Mouse (Mus musculus): ENCODE data around the gene Cog5. TPM values are rescaled to one million over a fixed set of nuclear protein-coding genes. Genes with fewer than 3 reads are reported as not detected.

Cog5 gene
- polyA plus RNA-seq, 1 experiment from 2014 or later = 35.6 TPM

DNA sequence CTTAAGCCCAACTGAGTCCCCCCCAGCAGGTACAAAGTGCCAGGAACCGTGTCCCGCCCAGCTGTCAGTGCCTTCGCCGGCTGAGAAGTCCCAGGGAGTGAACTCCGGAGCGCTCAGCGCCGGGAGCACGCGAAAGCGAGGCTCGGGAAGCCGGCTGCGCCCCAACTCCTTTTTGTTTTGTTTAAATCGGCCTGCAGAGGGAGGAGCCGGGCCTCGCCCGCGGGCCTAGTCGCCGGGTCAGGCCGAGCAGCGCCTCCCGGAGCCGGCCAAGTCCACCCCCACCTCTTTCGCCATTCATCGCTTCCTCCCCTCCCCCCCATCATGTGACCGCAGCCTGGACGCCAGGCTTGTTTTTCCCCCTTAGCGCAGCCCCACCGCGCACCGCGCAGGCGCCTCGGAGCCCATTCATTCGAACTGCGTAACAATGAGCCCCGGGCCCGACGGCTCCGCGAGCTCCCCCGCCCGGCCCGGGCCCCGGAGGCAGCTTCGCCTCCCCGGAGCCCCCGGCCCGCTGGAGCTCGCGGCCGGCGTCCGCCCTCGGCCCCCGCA lies 294.6 kb downstream of the Cog5 start:
- DNase-seq = peak; percentile 97
- H3K27ac ChIP-seq (replicated peaks; ENCODE audit: low read depth, low read length) = peak overlapping the region; percentile 98
- no peaks in the 10 kb centered on the region for H3K36me3 ChIP-seq (ENCODE audit: control insufficient read depth, insufficient read depth, low read length)
- peak overlapping the region; percentile 80 for H3K9ac ChIP-seq (replicated peaks; ENCODE audit: low read length)
- H3K4me1 ChIP-seq (ENCODE audit: control insufficient read depth, insufficient read depth, low read length) = no peaks in the 10 kb centered on the region; the same call in 1 of the 2 replicates
- peak; percentile 83 for ATAC-seq (ENCODE audit: low FRiP score, low TSS enrichment)
- no peaks in the 10 kb centered on the region for H3K9me3 ChIP-seq (ENCODE audit: control insufficient read depth, low read length)
- under 1% methylated on average over 58 of the region's 58 CpGs for WGBS
- H3K4me2 ChIP-seq (ENCODE audit: low read length) = peak overlapping the region; percentile 66
- no peaks in the 10 kb centered on the region for H3K27me3 ChIP-seq (ENCODE audit: control insufficient read depth, insufficient read depth, low read length)
- peak overlapping the region; percentile 91 for H3K4me3 ChIP-seq (replicated peaks; ENCODE audit: low read depth, low read length)

DNA sequence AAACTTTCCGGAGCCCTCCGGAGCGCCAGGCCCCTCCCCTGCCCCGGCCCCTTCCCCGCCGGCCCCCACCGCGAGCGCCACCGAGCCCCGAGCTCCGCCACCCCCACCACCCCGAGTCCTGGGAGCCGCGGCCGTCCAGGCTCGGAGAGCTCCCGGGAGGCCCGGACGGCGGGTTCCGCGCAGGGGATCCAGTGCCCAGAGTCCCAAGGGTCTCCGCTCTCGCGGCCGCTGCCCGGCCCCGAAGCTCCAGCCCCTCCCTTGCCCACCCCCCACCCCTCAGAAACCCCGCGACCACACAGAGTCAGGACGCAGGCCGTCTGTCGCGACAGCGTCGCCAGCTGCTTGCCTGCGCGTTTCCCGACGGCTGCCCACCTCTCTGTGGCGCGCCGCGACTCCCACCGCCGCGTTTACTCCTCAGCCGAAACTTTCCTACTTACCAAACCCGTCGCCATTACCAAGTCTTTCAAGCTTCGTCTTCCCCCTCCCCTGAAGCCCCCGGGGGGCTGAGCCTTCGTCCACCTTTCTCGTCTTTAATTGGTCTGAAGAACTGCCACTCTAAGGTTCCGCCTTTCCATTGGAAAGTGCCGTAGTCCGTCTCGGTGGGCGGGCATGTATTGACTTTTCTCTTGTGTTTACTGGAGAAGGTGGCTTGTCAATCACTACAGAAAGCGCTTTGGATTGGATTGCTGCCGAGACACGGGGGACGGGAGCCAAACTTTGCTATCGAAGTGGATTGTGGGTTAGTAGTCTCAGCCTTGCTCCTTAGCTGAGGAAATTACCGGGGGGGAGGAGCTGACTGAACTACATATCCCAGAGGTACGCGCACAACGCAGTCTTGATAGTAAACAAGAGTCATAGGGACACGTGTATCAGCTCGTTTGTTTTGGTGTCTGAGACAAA lies 295.3 kb downstream of the Cog5 start, which contains the start of gene Hbp1:
Gene Hbp1, minus strand, starts transcription at position 777 of the 900 bp plus-strand sequence.
- ATAC-seq (ENCODE audit: low FRiP score, low TSS enrichment) (peak; percentile 94), DNase-seq (peak; percentile 100)
- Histone ChIP-seq H3K27me3 (ENCODE audit: control insufficient read depth, insufficient read depth, low read length) (no peaks in the 10 kb centered on the region), H3K4me1 (ENCODE audit: control insufficient read depth, insufficient read depth, low read length) (no peaks in the 10 kb centered on the region; the same call in 1 of the 2 replicates), H3K36me3 (ENCODE audit: control insufficient read depth, insufficient read depth, low read length) (no peaks in the 10 kb centered on the region), H3K27ac (replicated peaks; ENCODE audit: low read depth, low read length) (peak within 1 kb of the TSS; percentile 98), H3K4me3 (replicated peaks; ENCODE audit: low read depth, low read length) (peak within 1 kb of the TSS; percentile 91), H3K9ac (replicated peaks; ENCODE audit: low read length) (peak within 1 kb of the TSS; percentile 80), H3K9me3 (ENCODE audit: control insufficient read depth, low read length) (no peaks in the 10 kb centered on the region), H3K4me2 (ENCODE audit: low read length) (peak within 1 kb of the TSS; percentile 66)
- WGBS = under 1% methylated on average over 70 of the region's 71 CpGs

DNA sequence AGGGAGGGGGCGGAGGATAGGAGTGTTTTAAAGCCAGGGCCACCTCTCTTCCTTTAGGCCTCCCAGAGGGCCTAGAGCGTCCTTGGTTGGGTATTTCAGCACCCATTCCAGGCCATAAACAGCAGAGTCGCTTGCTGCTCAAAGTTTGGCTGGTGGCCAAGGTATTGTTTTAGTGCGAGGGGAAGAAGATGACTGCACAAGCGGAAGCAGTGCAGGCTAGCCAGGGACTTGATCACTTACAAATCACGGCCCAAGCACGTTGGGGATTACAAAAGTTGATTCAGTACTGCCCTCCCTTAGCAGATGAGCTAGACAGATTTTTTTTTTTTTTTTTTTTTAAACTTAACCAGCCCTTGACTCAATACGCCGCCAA lies 296.0 kb downstream of the Cog5 start:
- H3K4me2 ChIP-seq (ENCODE audit: low read length) = peak overlapping the region; percentile 64
- peak overlapping the region; percentile 75 for H3K27ac ChIP-seq (replicated peaks; ENCODE audit: low read depth, low read length)
- ATAC-seq (ENCODE audit: low FRiP score, low TSS enrichment) (no peak), DNase-seq (no peak)
- no peaks in the 10 kb centered on the region for H3K27me3 ChIP-seq (ENCODE audit: control insufficient read depth, insufficient read depth, low read length)
- H3K36me3 ChIP-seq (ENCODE audit: control insufficient read depth, insufficient read depth, low read length) = no peaks in the 10 kb centered on the region
- H3K4me3 ChIP-seq (replicated peaks; ENCODE audit: low read depth, low read length) = peak overlapping the region; percentile 35
- 5% methylated on average over 9 of the region's 9 CpGs for WGBS
- H3K9ac ChIP-seq (replicated peaks; ENCODE audit: low read length) = peak overlapping the region; percentile 30; the same call in 1 of the 2 replicates
- no peaks in the 10 kb centered on the region for H3K9me3 ChIP-seq (ENCODE audit: control insufficient read depth, low read length)
- no peaks in the 10 kb centered on the region; the same call in 1 of the 2 replicates for H3K4me1 ChIP-seq (ENCODE audit: control insufficient read depth, insufficient read depth, low read length)

DNA sequence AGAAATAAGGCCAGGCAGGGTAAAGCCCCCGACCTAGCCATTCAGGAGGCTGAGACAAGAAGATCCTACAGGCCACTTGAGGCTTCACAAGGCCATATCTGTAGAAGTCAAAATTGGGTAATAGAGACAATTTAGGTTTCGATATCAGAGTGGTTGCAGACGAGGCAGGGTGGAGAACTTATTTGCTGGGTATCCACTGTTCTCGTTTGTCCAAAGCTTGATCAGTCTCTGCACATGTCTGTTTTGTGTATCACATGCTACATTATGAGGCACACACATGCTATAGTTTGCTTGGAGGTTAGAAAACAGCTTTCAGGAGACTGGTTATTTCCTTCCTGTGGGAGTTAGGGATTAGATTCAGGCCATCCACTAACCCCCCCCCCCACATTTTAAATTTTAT lies 301.2 kb downstream of the Cog5 start:
- H3K27me3 ChIP-seq (ENCODE audit: control insufficient read depth, insufficient read depth, low read length) = no peaks in the 10 kb centered on the region
- no peak overlapping the region for H3K9ac ChIP-seq (replicated peaks; ENCODE audit: low read length)
- no peaks in the 10 kb centered on the region; the same call in 1 of the 2 replicates for H3K4me1 ChIP-seq (ENCODE audit: control insufficient read depth, insufficient read depth, low read length)
- no peak overlapping the region for H3K4me3 ChIP-seq (replicated peaks; ENCODE audit: low read depth, low read length)
- H3K9me3 ChIP-seq (ENCODE audit: control insufficient read depth, low read length) = no peaks in the 10 kb centered on the region
- whole genome bisulfite sequencing = 88% methylated on average over 4 of the region's 4 CpGs
- DNase-seq (no peak), ATAC-seq (ENCODE audit: low FRiP score, low TSS enrichment) (no peak)
- peaks cover 9% of the 10 kb centered on the region for H3K36me3 ChIP-seq (ENCODE audit: control insufficient read depth, insufficient read depth, low read length)
- no peak overlapping the region for H3K4me2 ChIP-seq (ENCODE audit: low read length)
- H3K27ac ChIP-seq (replicated peaks; ENCODE audit: low read depth, low read length) = no peak overlapping the region

DNA sequence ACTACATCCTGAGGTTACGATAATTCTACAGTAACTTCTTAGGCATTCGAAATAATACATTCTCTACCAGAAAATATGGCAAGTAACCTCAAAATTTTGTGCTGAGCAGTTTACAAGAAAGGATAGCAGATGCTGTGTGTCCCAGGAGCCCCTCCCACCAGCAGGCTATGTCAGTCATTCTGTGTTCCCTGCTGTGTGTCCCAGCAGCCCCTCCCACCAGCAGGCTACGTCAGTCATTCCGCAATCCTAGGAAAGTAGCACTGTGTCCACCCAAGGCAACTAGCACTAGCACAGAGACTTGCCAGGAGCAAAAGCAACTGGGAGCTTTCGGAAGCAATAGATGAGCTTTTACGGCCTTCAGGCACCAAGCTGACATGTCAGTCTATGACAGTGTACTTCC lies 309.4 kb downstream of the Cog5 start:
- H3K27me3 ChIP-seq (ENCODE audit: control insufficient read depth, insufficient read depth, low read length) = no peaks in the 10 kb centered on the region
- H3K27ac ChIP-seq (replicated peaks; ENCODE audit: low read depth, low read length) = peak overlapping the region; percentile 49; the same call in 1 of the 2 replicates
- no peaks in the 10 kb centered on the region for H3K4me1 ChIP-seq (ENCODE audit: control insufficient read depth, insufficient read depth, low read length)
- H3K36me3 ChIP-seq (ENCODE audit: control insufficient read depth, insufficient read depth, low read length) = peaks cover 38% of the 10 kb centered on the region
- no peak for DNase-seq
- H3K4me2 ChIP-seq (ENCODE audit: low read length) = no peak overlapping the region
- H3K4me3 ChIP-seq (replicated peaks; ENCODE audit: low read depth, low read length) = no peak overlapping the region
- no peaks in the 10 kb centered on the region for H3K9me3 ChIP-seq (ENCODE audit: control insufficient read depth, low read length)
- 80% methylated on average over 6 of the region's 6 CpGs for WGBS
- ATAC-seq (ENCODE audit: low FRiP score, low TSS enrichment) = no peak
- no peak overlapping the region for H3K9ac ChIP-seq (replicated peaks; ENCODE audit: low read length)

DNA sequence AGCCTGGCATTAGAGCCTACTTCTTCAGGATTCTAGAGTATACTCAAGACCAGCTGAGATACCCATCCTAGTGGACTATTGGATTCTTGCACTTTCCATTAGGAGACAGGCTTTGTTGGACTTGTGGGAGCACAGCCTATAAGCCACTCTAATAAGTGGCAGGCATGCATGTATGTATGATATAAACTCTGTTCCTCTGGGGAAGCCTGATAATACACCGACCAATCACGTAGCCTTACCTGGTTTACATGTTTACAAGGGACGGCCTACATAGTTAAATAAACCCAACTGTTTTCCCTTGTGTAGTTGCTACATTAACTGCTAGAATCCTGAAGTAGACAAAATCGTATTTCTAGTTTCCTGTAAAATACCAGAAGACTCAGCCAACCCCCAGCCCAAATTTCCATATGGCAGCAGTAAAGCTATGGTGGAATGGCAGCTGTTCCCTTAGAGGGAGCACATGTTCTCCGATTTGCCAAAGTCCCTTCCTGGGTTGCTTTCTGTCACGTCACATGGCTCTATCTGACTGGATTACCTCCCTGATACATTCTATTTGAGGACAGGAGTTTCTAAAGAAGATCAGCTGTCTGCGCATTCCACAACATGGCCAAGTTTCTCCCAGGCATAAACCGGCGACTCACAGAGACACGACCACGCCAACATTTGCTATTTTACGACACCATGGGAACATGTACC lies 311.0 kb downstream of the Cog5 start:
- 92% methylated on average over 12 of the region's 12 CpGs for WGBS
- Histone ChIP-seq H3K27ac (replicated peaks; ENCODE audit: low read depth, low read length) (no peak overlapping the region), H3K4me3 (replicated peaks; ENCODE audit: low read depth, low read length) (no peak overlapping the region), H3K9ac (replicated peaks; ENCODE audit: low read length) (no peak overlapping the region), H3K36me3 (ENCODE audit: control insufficient read depth, insufficient read depth, low read length) (peaks cover 31% of the 10 kb centered on the region), H3K27me3 (ENCODE audit: control insufficient read depth, insufficient read depth, low read length) (no peaks in the 10 kb centered on the region), H3K9me3 (ENCODE audit: control insufficient read depth, low read length) (no peaks in the 10 kb centered on the region), H3K4me1 (ENCODE audit: control insufficient read depth, insufficient read depth, low read length) (no peaks in the 10 kb centered on the region), H3K4me2 (ENCODE audit: low read length) (no peak overlapping the region)
- ATAC-seq (ENCODE audit: low FRiP score, low TSS enrichment) = no peak
- no peak for DNase-seq

DNA sequence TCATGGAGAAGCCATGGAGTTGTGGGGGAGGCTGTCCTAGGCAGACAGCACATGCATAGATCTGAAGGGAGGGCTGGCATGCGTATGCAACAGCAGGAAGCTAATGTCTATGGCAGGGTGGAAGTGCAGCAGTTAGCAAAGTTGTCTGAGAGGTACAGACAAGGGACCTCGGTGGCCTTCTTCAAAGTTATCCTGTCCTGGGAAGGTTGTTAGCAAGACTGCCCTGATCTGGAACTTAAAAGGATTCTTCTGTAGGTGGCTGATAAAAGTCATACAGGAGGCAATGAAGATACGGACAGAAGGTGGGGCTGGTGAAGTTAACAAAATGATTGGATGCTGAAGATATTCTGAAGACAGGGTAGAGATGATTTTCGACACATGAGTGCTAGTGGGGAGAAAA lies 311.7 kb downstream of the Cog5 start:
- WGBS = 86% methylated on average over 4 of the region's 4 CpGs
- Histone ChIP-seq H3K27me3 (ENCODE audit: control insufficient read depth, insufficient read depth, low read length) (no peaks in the 10 kb centered on the region), H3K4me2 (ENCODE audit: low read length) (no peak overlapping the region), H3K4me1 (ENCODE audit: control insufficient read depth, insufficient read depth, low read length) (no peaks in the 10 kb centered on the region), H3K36me3 (ENCODE audit: control insufficient read depth, insufficient read depth, low read length) (peaks cover 37% of the 10 kb centered on the region), H3K4me3 (replicated peaks; ENCODE audit: low read depth, low read length) (no peak overlapping the region), H3K9ac (replicated peaks; ENCODE audit: low read length) (no peak overlapping the region), H3K27ac (replicated peaks; ENCODE audit: low read depth, low read length) (no peak overlapping the region), H3K9me3 (ENCODE audit: control insufficient read depth, low read length) (no peaks in the 10 kb centered on the region)
- no peak for DNase-seq
- ATAC-seq (ENCODE audit: low FRiP score, low TSS enrichment) = no peak

DNA sequence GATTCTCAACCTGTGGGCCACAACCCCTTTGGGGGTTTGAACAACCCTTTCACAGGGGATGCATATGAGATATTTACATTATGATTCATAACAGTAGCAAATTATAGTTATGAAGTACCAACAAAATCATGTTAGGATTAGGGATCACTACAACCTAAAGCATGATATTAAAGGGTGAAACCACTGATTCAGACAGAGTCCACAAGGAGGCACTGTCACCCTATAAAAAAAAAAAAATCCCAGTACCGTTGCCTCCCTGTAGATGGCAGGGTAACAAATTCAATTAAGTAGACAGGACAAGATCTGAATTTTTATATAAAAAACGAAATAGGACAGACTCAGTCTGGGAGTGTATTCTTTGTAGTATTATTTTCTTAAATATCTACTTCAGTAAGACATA lies 312.9 kb downstream of the Cog5 start:
- Histone ChIP-seq H3K27ac (replicated peaks; ENCODE audit: low read depth, low read length) (no peak overlapping the region), H3K4me1 (ENCODE audit: control insufficient read depth, insufficient read depth, low read length) (no peaks in the 10 kb centered on the region), H3K9me3 (ENCODE audit: control insufficient read depth, low read length) (no peaks in the 10 kb centered on the region), H3K27me3 (ENCODE audit: control insufficient read depth, insufficient read depth, low read length) (no peaks in the 10 kb centered on the region), H3K4me2 (ENCODE audit: low read length) (no peak overlapping the region), H3K9ac (replicated peaks; ENCODE audit: low read length) (no peak overlapping the region), H3K4me3 (replicated peaks; ENCODE audit: low read depth, low read length) (no peak overlapping the region), H3K36me3 (ENCODE audit: control insufficient read depth, insufficient read depth, low read length) (peaks cover 39% of the 10 kb centered on the region)
- ATAC-seq (ENCODE audit: low FRiP score, low TSS enrichment) (peak; percentile 64; the same call in 1 of the 2 replicates), DNase-seq (peak; percentile 85)
- WGBS = 5% methylated on average over 2 of the region's 2 CpGs
